Mouse (Mus musculus) lung, adult 2 months (tissue): Measurements from ENCODE around the gene Car2.

Source experiments
- CTCF ChIP-seq: fragments of 200-500 bp; IDR thresholded peaks from 2 replicates; pipeline ENCODE4 v1.5.1; 2011; ENCODE audit warnings: mild to moderate bottlenecking, low read length, control low read depth; ENCODE audit not compliant: insufficient read depth
- POLR2A ChIP-seq: fragments of 200-500 bp; IDR thresholded peaks from 2 replicates; pipeline ENCODE4 v1.6.1; 2011; ENCODE audit warnings: low read depth, mild to moderate bottlenecking, control low read depth, low read length, borderline replicate concordance; ENCODE audit errors: extremely low read depth

GRCm38 (mm10) chr3:14878749-14879223 lies 7.3 kb upstream of the Car2 start:
- TF ChIP-seq POLR2A (no peak), CTCF (no peak)
